Mouse (Mus musculus): ENCODE data around the gene Gm11487. TPM values are rescaled to one million over a fixed set of nuclear protein-coding genes. Genes with fewer than 3 reads are reported as not detected.

The Gm11487 gene
- not detected in 2 replicates for total RNA-seq (2023)

GRCm38 (mm10) chr4:73404972-73405371 is at the start of gene Gm11487:
TSS of gene Gm11487 (minus strand) at chr4:73405072.

Other genes starting within 250 kb of the Gm11487 start
- gene Gm11238, start 202.8 kb upstream of the Gm11487 start, total RNA-seq (2023), result not detected in 2 replicates
- not detected in 2 replicates for gene Gm11237, start 217.9 kb upstream of the Gm11487 start, total RNA-seq (2023)
- gene Gm11236, start 233.0 kb upstream of the Gm11487 start, total RNA-seq (2023), result not detected in 2 replicates

Data from neutrophil, adult 65 days (primary cell).